Mouse (Mus musculus) urinary bladder, postnatal 25 days (tissue): Measurements from ENCODE around the gene Lmbrd2.

ENCODE experiments used
- DNase-seq: peaks from one replicate; pipeline ENCODE4 v3.0.0; 2022; ENCODE audit warnings: low spot score

Lmbrd2 gene

GRCm38 (mm10) chr15:9140252-9140680 is at the start of gene Lmbrd2:
Lmbrd2 (plus strand) TSS chr15:9140550.
- DNase-seq = peak; percentile 93

- DNase-seq = no peak
Observed at GRCm38 (mm10) chr15:9090662-9091061, 49.7 kb upstream of the Lmbrd2 start.

GRCm38 (mm10) chr15:9093598-9094365 is 46.6 kb upstream of the Lmbrd2 start:
- DNase-seq = no peak

GRCm38 (mm10) chr15:9094366-9094750 is 46.0 kb upstream of the Lmbrd2 start:
- DNase-seq = no peak

GRCm38 (mm10) chr15:9096865-9097264 is 43.5 kb upstream of the Lmbrd2 start:
- no peak for DNase-seq

- DNase-seq = no peak
Observed at GRCm38 (mm10) chr15:9100446-9101077, 39.8 kb upstream of the Lmbrd2 start.

- no peak for DNase-seq
Observed at GRCm38 (mm10) chr15:9106303-9107074, 33.9 kb upstream of the Lmbrd2 start.

GRCm38 (mm10) chr15:9110526-9111347 is 29.6 kb upstream of the Lmbrd2 start:
- no peak for DNase-seq

- no peak for DNase-seq
Observed at GRCm38 (mm10) chr15:9111648-9112047, 28.7 kb upstream of the Lmbrd2 start.

GRCm38 (mm10) chr15:9113556-9113955 is 26.8 kb upstream of the Lmbrd2 start:
- no peak for DNase-seq

- no peak for DNase-seq
Observed at GRCm38 (mm10) chr15:9114131-9114530, 26.2 kb upstream of the Lmbrd2 start.

GRCm38 (mm10) chr15:9114599-9114998 is 25.8 kb upstream of the Lmbrd2 start:
- no peak for DNase-seq

GRCm38 (mm10) chr15:9118852-9119251 is 21.5 kb upstream of the Lmbrd2 start:
- DNase-seq = no peak

GRCm38 (mm10) chr15:9120081-9120480 is 20.3 kb upstream of the Lmbrd2 start:
- DNase-seq = peak; percentile 36

GRCm38 (mm10) chr15:9122989-9123388 is 17.4 kb upstream of the Lmbrd2 start:
- no peak for DNase-seq

GRCm38 (mm10) chr15:9124856-9125255 is 15.5 kb upstream of the Lmbrd2 start:
- no peak for DNase-seq

- DNase-seq = no peak
Observed at GRCm38 (mm10) chr15:9127051-9127791, 13.1 kb upstream of the Lmbrd2 start.

GRCm38 (mm10) chr15:9130772-9131498 is 9.4 kb upstream of the Lmbrd2 start:
- DNase-seq = no peak

GRCm38 (mm10) chr15:9131499-9131888 is 8.9 kb upstream of the Lmbrd2 start:
- DNase-seq = no peak

GRCm38 (mm10) chr15:9132693-9133443 is 7.5 kb upstream of the Lmbrd2 start:
- DNase-seq = no peak
